Mouse (Mus musculus) limb, embryonic 10.5 days (tissue): ENCODE measurements around the gene Apex1. TPM values are rescaled to one million over a fixed set of nuclear protein-coding genes. Genes with fewer than 3 reads are reported as not detected.
A peak's percentile ranks its signal among the peaks of the same experiment; 100 is the strongest.

Experiments used
- DNase-seq: peaks from one replicate; pipeline ENCODE4 v3.0.0-alpha.2; 2017; ENCODE audit warnings: low spot score
- H3K27ac ChIP-seq: fragments of 300-500 bp; sonication (generic); 2 replicates; pipeline ENCODE4 v1.5.1; 2016; ENCODE audit warnings: mild to moderate bottlenecking
- H3K27me3 ChIP-seq: fragments of 300-500 bp; sonication (generic); 2 replicates; pipeline ENCODE4 v1.6.1; 2016; ENCODE audit warnings: low read depth, mild to moderate bottlenecking; ENCODE audit not compliant: poor library complexity, severe bottlenecking
- H3K36me3 ChIP-seq: fragments of 300-500 bp; sonication (generic); 2 replicates; pipeline ENCODE4 v1.6.1; 2016; ENCODE audit warnings: mild to moderate bottlenecking, moderate library complexity
- H3K4me1 ChIP-seq: fragments of 300-500 bp; sonication (generic); 2 replicates; pipeline ENCODE4 v1.6.1; 2016
- H3K4me3 ChIP-seq: fragments of 300-500 bp; sonication (generic); 2 replicates; pipeline ENCODE4 v1.5.1; 2016; ENCODE audit warnings: mild to moderate bottlenecking, moderate library complexity
- H3K9me3 ChIP-seq: fragments of 300-500 bp; sonication (generic); replicated peaks from 2 replicates; pipeline ENCODE4 v1.6.1; 2016; ENCODE audit warnings: mild to moderate bottlenecking
- WGBS: fragments of 180-500 bp; shearing (Covaris S2); methylation state at CpG from one replicate; pipeline ENCODE4 v1.1.7; 2016; 5-methylcytosine and 5-hydroxymethylcytosine counted together
- polyA plus RNA-seq: library from polyadenylated mRNA; unstranded; fragments of >200 nt; fragmentation: Nextera tagmentation; extraction: Ambion mirVana; gene quantifications from 2 replicates; pipeline ENCODE4 v1.2.1, GENCODE M21; 2016

Gene Apex1
- polyA plus RNA-seq: 526 and 613 TPM in 2 replicates

GRCm38 (mm10) chr14:50924281-50925064, at the start of gene Apex1, which contains the start of gene Osgep:
Apex1 (plus strand) TSS chr14:50924968.
Osgep (minus strand) TSS chr14:50924893.
- Histone ChIP-seq H3K4me1 (peaks cover 23% of the 10 kb centered on the region), H3K4me3 (peak within 1 kb of the TSS; percentile 87), H3K27me3 (no peaks in the 10 kb centered on the region), H3K9me3 (no peaks in the 10 kb centered on the region), H3K27ac (peak within 1 kb of the TSS; percentile 95), H3K36me3 (peaks cover 52% of the 10 kb centered on the region)
- WGBS: under 1% methylated on average over 57 of the region's 57 CpGs
- peak; percentile 98 for DNase-seq

- DNase-seq: no peak
- 92% methylated on average over 3 of the region's 3 CpGs for WGBS
- Histone ChIP-seq H3K4me3 (no peak overlapping the region), H3K27ac (no peak overlapping the region), H3K27me3 (no peaks in the 10 kb centered on the region), H3K36me3 (no peaks in the 10 kb centered on the region), H3K4me1 (peaks cover 7% of the 10 kb centered on the region; the same call in 1 of the 2 replicates), H3K9me3 (no peaks in the 10 kb centered on the region)
Observed at GRCm38 (mm10) chr14:50875175-50875574, 49.6 kb upstream of the Apex1 start.

GRCm38 (mm10) chr14:50875591-50876230, 49.1 kb upstream of the Apex1 start:
- H3K36me3 ChIP-seq: no peaks in the 10 kb centered on the region
- no peaks in the 10 kb centered on the region for H3K27me3 ChIP-seq
- H3K27ac ChIP-seq: no peak overlapping the region
- no peak for DNase-seq
- WGBS: 81% methylated on average over 6 of the region's 6 CpGs
- no peak overlapping the region for H3K4me3 ChIP-seq
- H3K9me3 ChIP-seq: no peaks in the 10 kb centered on the region
- H3K4me1 ChIP-seq: 0 out of 2 replicates have a peak, but pooled peaks cover 2% of the 10 kb centered on the region

- no peak overlapping the region for H3K4me3 ChIP-seq
- H3K4me1 ChIP-seq: no peaks in the 10 kb centered on the region
- H3K36me3 ChIP-seq: no peaks in the 10 kb centered on the region
- no peak for DNase-seq
- H3K9me3 ChIP-seq: no peaks in the 10 kb centered on the region
- 88% methylated on average over 6 of the region's 6 CpGs for WGBS
- no peak overlapping the region for H3K27ac ChIP-seq
- no peaks in the 10 kb centered on the region for H3K27me3 ChIP-seq
Observed at GRCm38 (mm10) chr14:50876236-50876950, 48.4 kb upstream of the Apex1 start.

- WGBS: 94% methylated on average over 8 of the region's 8 CpGs
- H3K4me1 ChIP-seq: peaks cover 7% of the 10 kb centered on the region
- no peak for DNase-seq
- H3K36me3 ChIP-seq: no peaks in the 10 kb centered on the region
- peaks cover 17% of the 10 kb centered on the region for H3K27me3 ChIP-seq
- H3K4me3 ChIP-seq: no peak overlapping the region
- H3K9me3 ChIP-seq: no peaks in the 10 kb centered on the region
- no peak overlapping the region for H3K27ac ChIP-seq
Observed at GRCm38 (mm10) chr14:50891621-50892020, 33.1 kb upstream of the Apex1 start.

GRCm38 (mm10) chr14:50892091-50892490, 32.7 kb upstream of the Apex1 start:
- Histone ChIP-seq H3K27me3 (peaks cover 22% of the 10 kb centered on the region), H3K4me3 (no peak overlapping the region), H3K4me1 (peaks cover 12% of the 10 kb centered on the region), H3K36me3 (no peaks in the 10 kb centered on the region), H3K27ac (no peak overlapping the region), H3K9me3 (no peaks in the 10 kb centered on the region)
- 88% methylated on average over 7 of the region's 7 CpGs for WGBS
- DNase-seq: no peak

GRCm38 (mm10) chr14:50892541-50893459, 32.0 kb upstream of the Apex1 start:
- Histone ChIP-seq H3K27ac (no peak overlapping the region), H3K27me3 (peaks cover 29% of the 10 kb centered on the region), H3K4me1 (peaks cover 13% of the 10 kb centered on the region), H3K9me3 (no peaks in the 10 kb centered on the region), H3K4me3 (no peak overlapping the region), H3K36me3 (no peaks in the 10 kb centered on the region)
- WGBS: 89% methylated on average over 22 of the region's 22 CpGs
- DNase-seq: no peak

GRCm38 (mm10) chr14:50895407-50895806, 29.4 kb upstream of the Apex1 start:
- peaks cover 32% of the 10 kb centered on the region for H3K27me3 ChIP-seq
- H3K9me3 ChIP-seq: no peaks in the 10 kb centered on the region
- H3K27ac ChIP-seq: no peak overlapping the region
- no peak overlapping the region for H3K4me3 ChIP-seq
- no peaks in the 10 kb centered on the region for H3K36me3 ChIP-seq
- DNase-seq: no peak
- peaks cover 13% of the 10 kb centered on the region for H3K4me1 ChIP-seq

- H3K9me3 ChIP-seq: no peaks in the 10 kb centered on the region
- H3K4me3 ChIP-seq: peak overlapping the region; percentile 54
- H3K27me3 ChIP-seq: peaks cover 32% of the 10 kb centered on the region
- peak; percentile 37 for DNase-seq
- peaks cover 13% of the 10 kb centered on the region for H3K4me1 ChIP-seq
- H3K36me3 ChIP-seq: no peaks in the 10 kb centered on the region
- peak overlapping the region; percentile 46; the same call in 1 of the 2 replicates for H3K27ac ChIP-seq
- 21% methylated on average over 19 of the region's 19 CpGs for WGBS
Observed at GRCm38 (mm10) chr14:50895985-50896746, 28.6 kb upstream of the Apex1 start.

GRCm38 (mm10) chr14:50896747-50897373, 27.9 kb upstream of the Apex1 start:
- peaks cover 13% of the 10 kb centered on the region for H3K4me1 ChIP-seq
- no peaks in the 10 kb centered on the region for H3K36me3 ChIP-seq
- H3K27ac ChIP-seq: peak overlapping the region; percentile 46; the same call in 1 of the 2 replicates
- H3K27me3 ChIP-seq: peaks cover 32% of the 10 kb centered on the region
- DNase-seq: peak; percentile 31
- no peaks in the 10 kb centered on the region for H3K9me3 ChIP-seq
- 16% methylated on average over 23 of the region's 23 CpGs for WGBS
- peak overlapping the region; percentile 54 for H3K4me3 ChIP-seq

- WGBS: 51% methylated on average over 7 of the region's 7 CpGs
- Histone ChIP-seq H3K27ac (peak within 1 kb of the TSS; percentile 46; the same call in 1 of the 2 replicates), H3K27me3 (peaks cover 32% of the 10 kb centered on the region), H3K4me3 (peak within 1 kb of the TSS; percentile 54), H3K4me1 (peaks cover 13% of the 10 kb centered on the region), H3K36me3 (no peaks in the 10 kb centered on the region), H3K9me3 (no peaks in the 10 kb centered on the region)
- no peak for DNase-seq
Observed at GRCm38 (mm10) chr14:50897374-50897765, 27.4 kb upstream of the Apex1 start, which contains the start of gene Klhl33. Klhl33 (minus strand) TSS chr14:50897507.
